Mouse (Mus musculus) kidney, adult 2 months (tissue): ENCODE results near the gene Glis3. TPM values are rescaled to one million over a fixed set of nuclear protein-coding genes. Genes with fewer than 3 reads are reported as not detected.

Source experiments
- DNase-seq: peaks from one replicate; pipeline ENCODE4 v3.0.0; 2021
- H3K27ac ChIP-seq: fragments of 200-500 bp; 2 replicates; pipeline ENCODE4 v1.5.1; 2012; ENCODE audit warnings: low read depth, low read length, control low read depth, inconsistent platforms; ENCODE audit not compliant: insufficient read depth
- H3K27me3 ChIP-seq: fragments of 200-500 bp; replicated peaks from 2 replicates; pipeline ENCODE4 v1.6.1; 2012; ENCODE audit warnings: mild to moderate bottlenecking, moderate library complexity, low read length, inconsistent platforms; ENCODE audit not compliant: control insufficient read depth, insufficient read depth
- H3K36me3 ChIP-seq: fragments of 200-500 bp; 2 replicates; pipeline ENCODE4 v1.6.1; 2012; ENCODE audit warnings: mild to moderate bottlenecking, moderate library complexity, low read length, inconsistent platforms; ENCODE audit not compliant: control insufficient read depth, insufficient read depth
- H3K4me1 ChIP-seq: fragments of 200-500 bp; 2 replicates; pipeline ENCODE4 v1.6.1; 2011; ENCODE audit warnings: low read length; ENCODE audit not compliant: control insufficient read depth, insufficient read depth
- H3K4me3 ChIP-seq: fragments of 200-500 bp; 2 replicates; pipeline ENCODE4 v1.5.1; 2011; ENCODE audit warnings: mild to moderate bottlenecking, low read depth, low read length, control low read depth; ENCODE audit not compliant: insufficient read depth
- CTCF ChIP-seq: fragments of 200-500 bp; conservative IDR thresholded peaks from 2 replicates; pipeline ENCODE4 v1.5.1; 2011; ENCODE audit warnings: low read depth, mild to moderate bottlenecking, control low read depth, low read length, moderate library complexity, mixed read lengths; ENCODE audit not compliant: insufficient read depth, insufficient read length
- POLR2A ChIP-seq: fragments of 200-500 bp; IDR thresholded peaks from one replicate; pipeline ENCODE4 v1.6.1; 2011; ENCODE audit warnings: low read depth, low read length, control low read depth
- WGBS: fragments of 180-500 bp; shearing (Covaris S2); methylation state at CpG from one replicate; pipeline ENCODE4 v1.1.7; 2018; 5-methylcytosine and 5-hydroxymethylcytosine counted together
- polyA plus RNA-seq: library from polyadenylated mRNA; depleted of rRNA; stranded (reverse); fragments of >200 nt; gene quantifications from 2 replicates; pipeline ENCODE4 v1.2.3, GENCODE M21; 2012

The Glis3 gene
- polyA plus RNA-seq, 1 experiment, result 23.7 TPM

- WGBS, result 31% methylated on average over 9 of the region's 9 CpGs
- no peaks in the 10 kb centered on the region for H3K36me3 ChIP-seq
- TF ChIP-seq CTCF (no peak), POLR2A (no peak)
- H3K27me3 ChIP-seq, result no peaks in the 10 kb centered on the region
- H3K4me3 ChIP-seq, result no peak overlapping the region
- H3K27ac ChIP-seq, result 0 out of 2 replicates have a peak overlapping the region, but pooled peaks have one; percentile 42
- peak; percentile 62 for DNase-seq
- H3K4me1 ChIP-seq, result peaks cover 28% of the 10 kb centered on the region
Observed at GRCm38 (mm10) chr19:28381441-28381840, 298.4 kb downstream of the Glis3 start.

- WGBS, result 74% methylated on average over 9 of the region's 9 CpGs
- peaks cover 32% of the 10 kb centered on the region for H3K4me1 ChIP-seq
- no peaks in the 10 kb centered on the region for H3K27me3 ChIP-seq
- H3K27ac ChIP-seq, result 0 out of 2 replicates have a peak overlapping the region, but pooled peaks have one; percentile 39
- no peak for TF ChIP-seq POLR2A
- TF ChIP-seq CTCF, result no peak
- no peak overlapping the region for H3K4me3 ChIP-seq
- no peak for DNase-seq
- no peaks in the 10 kb centered on the region for H3K36me3 ChIP-seq
Observed at GRCm38 (mm10) chr19:28380691-28381262, 299.1 kb downstream of the Glis3 start.

GRCm38 (mm10) chr19:28377788-28378295 is 302.0 kb downstream of the Glis3 start:
- H3K27ac ChIP-seq, result no peak overlapping the region

GRCm38 (mm10) chr19:28376401-28376800 is 303.5 kb downstream of the Glis3 start:
- Histone ChIP-seq H3K36me3 (no peaks in the 10 kb centered on the region), H3K27me3 (no peaks in the 10 kb centered on the region), H3K4me1 (peaks cover 37% of the 10 kb centered on the region), H3K4me3 (no peak overlapping the region), H3K27ac (peak overlapping the region; percentile 78)
- TF ChIP-seq CTCF (no peak), POLR2A (no peak)
- whole genome bisulfite sequencing, result 64% methylated on average over 1 of the region's 1 CpGs
- no peak for DNase-seq

More at GRCm38 (mm10) chr19:28377788-28378295, 302.0 kb downstream of the Glis3 start:
- no peak for DNase-seq
- no peaks in the 10 kb centered on the region for H3K36me3 ChIP-seq
- TF ChIP-seq POLR2A (no peak), CTCF (no peak)
- H3K4me3 ChIP-seq, result no peak overlapping the region
- 80% methylated on average over 5 of the region's 5 CpGs for WGBS
- peaks cover 37% of the 10 kb centered on the region for H3K4me1 ChIP-seq
- H3K27me3 ChIP-seq, result no peaks in the 10 kb centered on the region

- Histone ChIP-seq H3K27ac (peak overlapping the region; percentile 80), H3K4me3 (no peak overlapping the region), H3K4me1 (peaks cover 34% of the 10 kb centered on the region), H3K27me3 (no peaks in the 10 kb centered on the region), H3K36me3 (no peaks in the 10 kb centered on the region)
- peak; percentile 82 for DNase-seq
- 52% methylated on average over 2 of the region's 2 CpGs for WGBS
- TF ChIP-seq POLR2A (no peak), CTCF (no peak)
Observed at GRCm38 (mm10) chr19:28375746-28376145, 304.1 kb downstream of the Glis3 start.

GRCm38 (mm10) chr19:28374524-28374923 is 305.4 kb downstream of the Glis3 start:
- Histone ChIP-seq H3K27ac (peak overlapping the region; percentile 63; the same call in 1 of the 2 replicates), H3K36me3 (no peaks in the 10 kb centered on the region), H3K4me3 (no peak overlapping the region), H3K27me3 (no peaks in the 10 kb centered on the region), H3K4me1 (peaks cover 32% of the 10 kb centered on the region)
- WGBS, result 61% methylated on average over 2 of the region's 2 CpGs
- TF ChIP-seq POLR2A (no peak), CTCF (no peak)
- DNase-seq, result peak; percentile 37

- no peaks in the 10 kb centered on the region for H3K27me3 ChIP-seq
- H3K4me3 ChIP-seq, result no peak overlapping the region
- WGBS, result 59% methylated on average over 4 of the region's 4 CpGs
- DNase-seq, result no peak
- no peaks in the 10 kb centered on the region for H3K36me3 ChIP-seq
- no peak overlapping the region for H3K27ac ChIP-seq
- H3K4me1 ChIP-seq, result peaks cover 9% of the 10 kb centered on the region
- TF ChIP-seq POLR2A (no peak), CTCF (no peak)
Observed at GRCm38 (mm10) chr19:28368215-28368614, 311.7 kb downstream of the Glis3 start.

GRCm38 (mm10) chr19:28367274-28367673 is 312.6 kb downstream of the Glis3 start:
- Histone ChIP-seq H3K36me3 (no peaks in the 10 kb centered on the region), H3K27me3 (no peaks in the 10 kb centered on the region), H3K4me1 (peaks cover 9% of the 10 kb centered on the region), H3K27ac (peak overlapping the region; percentile 31; the same call in 1 of the 2 replicates), H3K4me3 (no peak overlapping the region)
- DNase-seq, result no peak
- WGBS, result 88% methylated on average over 6 of the region's 6 CpGs
- TF ChIP-seq CTCF (no peak), POLR2A (no peak)
